Mouse (Mus musculus): ENCODE results near the gene Chil3.
"Not testable (repeated sequence)": the region's sequence is repeated elsewhere in the genome, so short reads cannot be mapped to it uniquely, and the experiment has no call there.

The Chil3 gene

GRCm38 (mm10) chr3:106167464-106167863 is at the start of gene Chil3:
Gene Chil3 (minus strand): TSS chr3:106167564.
- no peak for DNase-seq (ENCODE audit: low spot score in 2 of 2)

- not testable (repeated sequence) for DNase-seq (ENCODE audit: low spot score in 2 of 2)
These were observed 30.7 kb upstream of the Chil3 start for GRCm38 (mm10) chr3:106198030-106198429.

GRCm38 (mm10) chr3:106197246-106197645 is 29.9 kb upstream of the Chil3 start:
- DNase-seq (ENCODE audit: low spot score in 2 of 2) = not testable (repeated sequence)

GRCm38 (mm10) chr3:106196276-106196675 is 28.9 kb upstream of the Chil3 start:
- DNase-seq (ENCODE audit: low spot score in 2 of 2) = no peak

- DNase-seq (ENCODE audit: low spot score in 2 of 2) = no peak
These were observed 28.1 kb upstream of the Chil3 start for GRCm38 (mm10) chr3:106195486-106195885.

- no peak for DNase-seq (ENCODE audit: low spot score in 2 of 2)
These were observed 20.6 kb upstream of the Chil3 start for GRCm38 (mm10) chr3:106187991-106188390.

- DNase-seq (ENCODE audit: low spot score in 2 of 2) = no peak
These were observed 10.3 kb upstream of the Chil3 start for GRCm38 (mm10) chr3:106177509-106178189.

GRCm38 (mm10) chr3:106174971-106175370 is 7.6 kb upstream of the Chil3 start:
- not testable (repeated sequence) for DNase-seq (ENCODE audit: low spot score in 2 of 2)

GRCm38 (mm10) chr3:106172506-106172905 is 5.1 kb upstream of the Chil3 start:
- not testable (repeated sequence) for DNase-seq (ENCODE audit: low spot score in 2 of 2)

- DNase-seq (ENCODE audit: low spot score in 2 of 2) = no peak
These were observed 3.9 kb upstream of the Chil3 start for GRCm38 (mm10) chr3:106171135-106171731.

- DNase-seq (ENCODE audit: low spot score in 2 of 2) = no peak
These were observed 3.2 kb upstream of the Chil3 start for GRCm38 (mm10) chr3:106170522-106171053.

GRCm38 (mm10) chr3:106154413-106154812 is 13.0 kb downstream of the Chil3 start:
- DNase-seq (ENCODE audit: low spot score in 2 of 2) = no peak

- DNase-seq (ENCODE audit: low spot score in 2 of 2) = no peak
These were observed 23.3 kb downstream of the Chil3 start for GRCm38 (mm10) chr3:106144081-106144480.

GRCm38 (mm10) chr3:106131690-106132089 is 35.7 kb downstream of the Chil3 start:
- peak; percentile 66 to 69 for DNase-seq (ENCODE audit: low spot score in 2 of 2)

- no peak for DNase-seq (ENCODE audit: low spot score in 2 of 2)
These were observed 38.4 kb downstream of the Chil3 start for GRCm38 (mm10) chr3:106128807-106129493.

- no peak for DNase-seq (ENCODE audit: low spot score in 2 of 2)
These were observed 40.4 kb downstream of the Chil3 start for GRCm38 (mm10) chr3:106126999-106127398.

GRCm38 (mm10) chr3:106112929-106113328 is 54.4 kb downstream of the Chil3 start, which contains the start of gene Chia1:
Gene Chia1 (plus strand): TSS chr3:106113229.
- no peak for DNase-seq (ENCODE audit: low spot score in 2 of 2)
